Mouse (Mus musculus) monocyte, adult 5-6 weeks (primary cell): Measurements from ENCODE around the gene Lonp2. TPM values are rescaled to one million over a fixed set of nuclear protein-coding genes. Genes with fewer than 3 reads are reported as not detected.

ENCODE experiments used
- ATAC-seq: fragments of 153-309, 156-312 bp; replicated peaks from 2 replicates; pipeline ENCODE4 v1.8.0; 2017; ENCODE audit warnings: mild to moderate bottlenecking; ENCODE audit not compliant: low TSS enrichment, insufficient number of reproducible peaks, severe bottlenecking, poor library complexity, low FRiP score
- total RNA-seq: library from RNA; stranded (forward); fragments of 200-1000, 200-491, 200-594 nt; gene quantifications from 3 replicates; pipeline ENCODE4 v1.2.3, GENCODE M21; 2017

Gene Lonp2
- total RNA-seq, 1 experiment from 2014 or later = 63.1 TPM

- ATAC-seq = no peak
These were observed 8.6 kb upstream of the Lonp2 start for GRCm38 (mm10) chr8:86615095-86615769.

GRCm38 (mm10) chr8:86617759-86618387 lies 6.0 kb upstream of the Lonp2 start:
- ATAC-seq = no peak

GRCm38 (mm10) chr8:86623551-86623910 lies 312 bp upstream of the Lonp2 start:
- no peak for ATAC-seq

GRCm38 (mm10) chr8:86624915-86625314 lies 1.1 kb downstream of the Lonp2 start:
- no peak for ATAC-seq

GRCm38 (mm10) chr8:86630212-86630611 lies 6.4 kb downstream of the Lonp2 start:
- ATAC-seq = no peak

GRCm38 (mm10) chr8:86631395-86631794 lies 7.6 kb downstream of the Lonp2 start:
- ATAC-seq = no peak

- no peak for ATAC-seq
These were observed 14.0 kb downstream of the Lonp2 start for GRCm38 (mm10) chr8:86637826-86638225.

- no peak for ATAC-seq
These were observed 15.1 kb downstream of the Lonp2 start for GRCm38 (mm10) chr8:86638981-86639380.

- ATAC-seq = no peak
These were observed 18.8 kb downstream of the Lonp2 start for GRCm38 (mm10) chr8:86642682-86643081.

- no peak for ATAC-seq
These were observed 20.8 kb downstream of the Lonp2 start for GRCm38 (mm10) chr8:86644661-86645060.

- no peak for ATAC-seq
These were observed 23.9 kb downstream of the Lonp2 start for GRCm38 (mm10) chr8:86647771-86648170.

GRCm38 (mm10) chr8:86651416-86651815 lies 27.6 kb downstream of the Lonp2 start:
- no peak for ATAC-seq

GRCm38 (mm10) chr8:86652546-86652945 lies 28.7 kb downstream of the Lonp2 start:
- ATAC-seq = no peak

- no peak for ATAC-seq
These were observed 30.7 kb downstream of the Lonp2 start for GRCm38 (mm10) chr8:86654578-86654977.

GRCm38 (mm10) chr8:86668750-86669149 lies 44.9 kb downstream of the Lonp2 start:
- ATAC-seq = no peak

- no peak for ATAC-seq
These were observed 45.4 kb downstream of the Lonp2 start for GRCm38 (mm10) chr8:86669259-86669658.

GRCm38 (mm10) chr8:86686629-86687028 lies 62.8 kb downstream of the Lonp2 start:
- ATAC-seq = no peak

GRCm38 (mm10) chr8:86692107-86692506 lies 68.3 kb downstream of the Lonp2 start:
- ATAC-seq = no peak

- ATAC-seq = no peak
These were observed 70.2 kb downstream of the Lonp2 start for GRCm38 (mm10) chr8:86694011-86694410.

- no peak for ATAC-seq
These were observed 71.9 kb downstream of the Lonp2 start for GRCm38 (mm10) chr8:86695703-86696102.
